Mouse (Mus musculus) lung, embryonic 14.5 days (tissue): Measurements from ENCODE around the gene Mboat1. TPM values are rescaled to one million over a fixed set of nuclear protein-coding genes. Genes with fewer than 3 reads are reported as not detected.

Experiments used
- ATAC-seq: fragments of 200-750 bp; cut with Nextera tagmentation; 2 replicates; pipeline ENCODE4 v1.8.0; 2017; ENCODE audit warnings: mild to moderate bottlenecking, moderate TSS enrichment, moderate library complexity; ENCODE audit not compliant: insufficient read depth
- DNase-seq: peaks from one replicate; pipeline ENCODE4 v3.0.0-alpha.2; 2015
- H3K27ac ChIP-seq: fragments of 300-500 bp; sonication (generic); 2 replicates; pipeline ENCODE4 v1.5.1; 2014; ENCODE audit warnings: low read depth, mild to moderate bottlenecking, moderate library complexity
- H3K27me3 ChIP-seq: fragments of 300-500 bp; sonication (generic); 2 replicates; pipeline ENCODE4 v1.6.1; 2014; ENCODE audit warnings: low read length, control low read depth; ENCODE audit not compliant: insufficient read depth
- H3K36me3 ChIP-seq: fragments of 300-500 bp; sonication (generic); 2 replicates; pipeline ENCODE4 v1.6.1; 2014; ENCODE audit warnings: control low read depth; ENCODE audit not compliant: insufficient read depth
- H3K4me1 ChIP-seq: fragments of 300-500 bp; sonication (generic); 2 replicates; pipeline ENCODE4 v1.6.1; 2014; ENCODE audit warnings: antibody characterized with exemption, control low read depth; ENCODE audit not compliant: insufficient read depth
- H3K4me2 ChIP-seq: fragments of 300-500 bp; sonication (generic); 2 replicates; pipeline ENCODE4 v1.6.1; 2014; ENCODE audit warnings: mild to moderate bottlenecking
- H3K4me3 ChIP-seq: fragments of 300-500 bp; sonication (generic); 2 replicates; pipeline ENCODE4 v1.5.1; 2014; ENCODE audit warnings: low read depth, low read length
- H3K9ac ChIP-seq: fragments of 300-500 bp; sonication (generic); 2 replicates; pipeline ENCODE4 v1.6.1; 2014
- H3K9me3 ChIP-seq: fragments of 300-500 bp; sonication (generic); 2 replicates; pipeline ENCODE4 v1.6.1; 2016; ENCODE audit warnings: low read depth, low read length, control low read depth
- CTCF ChIP-seq: IDR thresholded peaks from 2 replicates; pipeline ENCODE4 v1.5.1; 2016; ENCODE audit warnings: antibody characterized with exemption, low read depth
- WGBS: fragments of 180-500 bp; shearing (Covaris S2); extraction: QIAGEN DNeasy Blood & Tissue Kit; methylation state at CpG from one replicate; pipeline ENCODE4 v1.1.7; 2014; 5-methylcytosine and 5-hydroxymethylcytosine counted together
- polyA plus RNA-seq: library from polyadenylated mRNA; unstranded; fragments of >200 nt; fragmentation: Nextera tagmentation; extraction: Ambion mirVana; gene quantifications from 2 replicates; pipeline ENCODE4 v1.2.1, GENCODE M21; 2014

Mboat1 gene
- polyA plus RNA-seq, 1 experiment from 2014 or later, result 25.9 TPM

DNA sequence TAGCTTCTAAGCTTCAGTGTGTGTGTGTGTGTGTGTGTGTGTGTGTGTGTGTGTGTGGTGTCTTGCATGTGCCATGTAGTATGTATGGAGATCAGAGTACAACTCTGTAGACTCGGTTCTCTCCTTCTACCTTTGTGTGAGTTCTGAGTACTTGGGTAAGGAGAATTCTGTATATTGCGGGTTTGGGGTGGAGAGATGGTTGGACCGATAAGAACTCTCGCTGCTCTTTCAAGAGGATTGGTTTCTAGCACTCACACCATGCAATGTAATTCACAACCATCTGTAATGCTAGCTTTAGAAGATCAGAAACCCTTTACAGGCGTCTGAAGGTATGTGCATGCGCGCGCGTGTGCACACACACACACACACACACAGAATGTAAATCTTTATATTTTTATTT lies 123.0 kb downstream of the Mboat1 start:
- no peaks in the 10 kb centered on the region for H3K4me1 ChIP-seq
- no peak overlapping the region for H3K4me3 ChIP-seq
- TF ChIP-seq CTCF, result no peak
- DNase-seq (no peak), ATAC-seq (no peak; the same call in 1 of the 2 replicates)
- WGBS, result 82% methylated on average over 9 of the region's 9 CpGs
- H3K36me3 ChIP-seq, result no peaks in the 10 kb centered on the region
- H3K27ac ChIP-seq, result no peak overlapping the region
- H3K4me2 ChIP-seq, result no peak overlapping the region
- no peaks in the 10 kb centered on the region for H3K27me3 ChIP-seq
- no peak overlapping the region for H3K9ac ChIP-seq
- no peaks in the 10 kb centered on the region for H3K9me3 ChIP-seq

DNA sequence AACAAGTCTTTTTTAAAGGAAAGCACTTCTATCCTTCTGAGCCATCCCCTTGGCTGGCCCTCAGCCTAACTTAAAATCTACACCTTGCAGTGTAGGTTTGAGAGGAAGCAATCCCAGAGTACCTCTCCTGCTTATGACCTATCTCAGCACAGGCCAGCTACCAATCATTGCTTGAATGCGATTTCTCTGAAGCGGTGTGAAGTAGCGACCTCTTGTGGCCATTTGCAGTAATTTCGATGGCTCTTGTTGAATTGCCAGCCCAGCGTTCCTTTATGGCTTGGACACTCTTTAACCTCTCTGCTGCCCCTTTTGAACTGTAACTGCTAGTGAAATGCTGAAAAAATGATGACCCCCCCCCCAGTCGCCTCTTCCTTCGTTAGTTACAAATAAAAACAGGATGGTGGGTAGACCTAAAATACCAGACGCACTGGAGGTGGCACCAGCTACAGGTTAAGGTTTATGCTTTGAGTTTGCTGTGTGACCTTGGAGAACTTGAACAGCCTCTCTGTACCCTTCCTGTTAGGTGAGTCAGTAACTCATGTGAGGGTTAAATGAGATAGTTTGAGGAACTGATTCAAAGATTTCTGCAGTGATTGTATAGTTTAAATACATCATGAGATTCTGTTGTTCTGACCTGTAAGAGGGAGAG lies 123.7 kb downstream of the Mboat1 start:
- H3K4me3 ChIP-seq, result no peak overlapping the region
- no peak overlapping the region for H3K27ac ChIP-seq
- no peaks in the 10 kb centered on the region for H3K9me3 ChIP-seq
- DNase-seq, result peak; percentile 94
- no peaks in the 10 kb centered on the region for H3K27me3 ChIP-seq
- no peaks in the 10 kb centered on the region for H3K4me1 ChIP-seq
- no peak overlapping the region for H3K4me2 ChIP-seq
- TF ChIP-seq CTCF, result peak; percentile 93
- no peak overlapping the region for H3K9ac ChIP-seq
- 12% methylated on average over 8 of the region's 8 CpGs for WGBS
- peak; percentile 77 for ATAC-seq
- no peaks in the 10 kb centered on the region for H3K36me3 ChIP-seq

DNA sequence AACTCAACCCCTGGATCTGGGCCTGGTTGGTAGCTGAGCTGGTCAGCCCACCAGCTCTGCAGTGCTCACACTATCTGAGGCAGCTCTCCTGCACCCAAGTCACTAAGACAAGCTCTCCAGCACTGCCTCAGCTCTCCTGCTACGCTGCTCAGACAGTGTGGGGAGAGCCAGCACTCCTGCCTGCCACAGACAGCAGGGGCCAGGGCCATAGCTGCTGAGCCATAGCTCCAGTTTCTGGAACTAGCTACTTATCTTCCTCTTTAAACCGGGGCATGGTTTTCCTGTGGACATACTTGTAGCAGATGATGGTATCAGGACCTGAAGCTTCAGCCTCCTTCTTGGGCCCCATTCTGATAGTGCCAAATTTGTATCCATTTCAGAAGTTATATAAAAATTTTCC lies 127.4 kb downstream of the Mboat1 start:
- Histone ChIP-seq H3K9me3 (no peaks in the 10 kb centered on the region), H3K36me3 (no peaks in the 10 kb centered on the region), H3K4me2 (no peak overlapping the region), H3K27me3 (no peaks in the 10 kb centered on the region), H3K27ac (no peak overlapping the region), H3K4me1 (no peaks in the 10 kb centered on the region), H3K9ac (no peak overlapping the region), H3K4me3 (no peak overlapping the region)
- no peak for TF ChIP-seq CTCF
- DNase-seq (no peak), ATAC-seq (no peak)
- WGBS, result 67% methylated on average over 2 of the region's 2 CpGs

DNA sequence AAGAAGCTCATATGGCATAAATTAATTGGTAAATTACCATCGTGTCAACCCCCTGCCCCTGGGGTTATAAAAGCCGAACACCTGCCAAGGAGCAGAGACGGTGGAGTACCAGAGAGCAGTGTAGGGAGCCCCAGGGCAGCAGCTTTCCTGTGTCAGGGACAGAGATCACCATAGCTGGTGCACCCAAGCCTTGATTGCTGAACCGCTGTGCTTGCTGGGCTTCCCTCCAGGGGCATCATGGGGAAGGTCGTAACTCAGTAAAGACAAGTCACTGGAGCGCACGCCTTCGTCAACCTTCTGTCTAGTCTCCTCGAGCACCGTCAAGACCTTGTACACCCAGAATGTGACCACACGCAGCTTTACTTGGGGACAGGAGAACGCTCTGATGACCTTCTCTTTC lies 128.0 kb downstream of the Mboat1 start:
- DNase-seq (no peak), ATAC-seq (no peak)
- Histone ChIP-seq H3K9ac (no peak overlapping the region), H3K4me3 (no peak overlapping the region), H3K36me3 (no peaks in the 10 kb centered on the region), H3K4me1 (no peaks in the 10 kb centered on the region), H3K27me3 (no peaks in the 10 kb centered on the region), H3K9me3 (no peaks in the 10 kb centered on the region), H3K27ac (no peak overlapping the region), H3K4me2 (no peak overlapping the region)
- no peak for TF ChIP-seq CTCF
- 75% methylated on average over 12 of the region's 12 CpGs for WGBS

DNA sequence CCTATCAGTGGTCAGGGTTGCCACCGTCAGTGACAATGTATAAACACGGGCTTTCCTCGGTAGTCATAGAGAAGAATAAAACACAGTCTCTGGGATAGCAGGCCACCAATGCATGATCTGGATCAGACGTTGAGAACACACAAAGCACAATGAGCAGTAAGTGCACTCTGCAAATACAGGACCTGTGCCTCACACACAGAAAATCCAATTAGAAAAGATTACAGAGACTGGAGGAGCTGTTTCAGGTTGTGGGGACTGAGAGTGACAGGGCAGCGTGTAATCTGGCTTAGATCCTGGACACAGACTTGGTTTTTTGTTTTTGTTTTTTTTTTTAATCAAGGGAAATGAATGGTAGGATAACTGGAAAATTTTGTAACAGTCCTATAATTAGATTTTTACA lies 128.5 kb downstream of the Mboat1 start:
- Histone ChIP-seq H3K9ac (no peak overlapping the region), H3K27me3 (no peaks in the 10 kb centered on the region), H3K4me1 (no peaks in the 10 kb centered on the region), H3K4me3 (no peak overlapping the region), H3K36me3 (no peaks in the 10 kb centered on the region), H3K4me2 (no peak overlapping the region), H3K9me3 (no peaks in the 10 kb centered on the region), H3K27ac (no peak overlapping the region)
- DNase-seq (no peak), ATAC-seq (no peak)
- no peak for TF ChIP-seq CTCF
- WGBS, result 67% methylated on average over 5 of the region's 5 CpGs

DNA sequence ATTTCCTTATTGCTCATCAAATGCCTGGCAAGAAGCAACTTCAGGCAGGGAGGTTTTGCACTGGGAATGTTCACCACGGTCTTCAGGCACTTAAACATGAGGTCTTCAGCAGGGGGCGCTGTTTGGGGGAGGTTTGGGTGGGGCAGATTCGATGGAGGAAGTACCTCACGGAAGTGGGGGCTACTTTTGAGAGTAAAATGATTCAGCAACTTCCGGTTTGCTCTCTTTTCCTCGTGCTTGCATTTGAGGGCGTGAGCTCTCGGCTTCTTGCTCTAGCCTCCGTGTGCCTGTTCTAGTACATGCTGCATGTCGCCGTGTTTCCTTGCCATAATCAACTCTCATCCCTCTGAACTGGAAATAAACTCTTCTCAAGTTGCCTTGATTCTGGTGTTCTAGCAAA lies 129.7 kb downstream of the Mboat1 start:
- Histone ChIP-seq H3K27me3 (no peaks in the 10 kb centered on the region), H3K9ac (no peak overlapping the region), H3K36me3 (no peaks in the 10 kb centered on the region), H3K27ac (no peak overlapping the region), H3K9me3 (no peaks in the 10 kb centered on the region), H3K4me2 (no peak overlapping the region), H3K4me3 (no peak overlapping the region), H3K4me1 (no peaks in the 10 kb centered on the region)
- ATAC-seq (no peak), DNase-seq (no peak)
- 86% methylated on average over 11 of the region's 11 CpGs for whole genome bisulfite sequencing
- no peak for TF ChIP-seq CTCF

DNA sequence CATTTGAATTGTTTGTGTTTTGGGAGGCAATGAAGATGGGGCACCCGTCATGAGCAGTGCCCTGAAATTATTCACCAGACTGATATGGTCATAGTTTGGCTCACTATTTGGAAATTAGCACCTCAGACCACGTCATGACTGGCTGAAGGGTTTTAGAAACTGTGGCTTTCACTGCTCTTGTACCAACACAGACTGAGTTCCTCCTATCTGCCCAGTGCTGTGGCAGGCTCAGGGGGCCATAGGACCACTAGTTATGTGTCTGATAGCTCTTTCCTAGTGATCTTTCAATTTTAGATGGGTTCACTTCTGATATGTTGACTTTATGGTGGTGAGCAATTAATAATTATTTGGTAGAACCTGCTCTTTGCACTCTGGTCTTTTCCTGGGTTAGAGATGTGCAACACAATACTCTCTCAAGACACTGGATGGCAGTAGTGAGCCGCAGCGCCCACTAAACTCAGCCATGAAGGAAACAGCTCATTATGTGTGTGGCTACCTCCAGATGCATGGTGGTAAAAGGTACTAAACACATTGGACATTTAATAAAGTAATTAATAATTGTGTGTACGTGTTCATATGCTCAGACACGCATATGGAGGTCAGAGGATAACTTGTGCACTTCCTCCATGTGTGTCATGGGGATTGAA lies 135.9 kb downstream of the Mboat1 start:
- ATAC-seq, result peak; percentile 54; the same call in 1 of the 2 replicates
- no peaks in the 10 kb centered on the region for H3K27me3 ChIP-seq
- H3K36me3 ChIP-seq, result no peaks in the 10 kb centered on the region

More for the DNA sequence above, 135.9 kb downstream of the Mboat1 start:
- H3K4me1 ChIP-seq, result no peaks in the 10 kb centered on the region
- H3K9ac ChIP-seq, result no peak overlapping the region
- 15% methylated on average over 6 of the region's 6 CpGs for WGBS
- H3K9me3 ChIP-seq, result no peaks in the 10 kb centered on the region
- peak; percentile 92 for TF ChIP-seq CTCF
- DNase-seq, result peak; percentile 83
- no peak overlapping the region for H3K4me3 ChIP-seq
- H3K27ac ChIP-seq, result no peak overlapping the region
- no peak overlapping the region for H3K4me2 ChIP-seq

Other genes with a start within 250 kb of the Mboat1 start
- gene E2f3, start 150.4 kb upstream of the Mboat1 start, polyA plus RNA-seq, result 17.6 and 18.3 TPM in 2 replicates
- 2.0 and 3.9 TPM in 2 replicates for gene Agtr1a, start 200.0 kb downstream of the Mboat1 start, polyA plus RNA-seq